12 mouse cellular contexts compared by ENCODE assay signal in the genomic region with DNA sequence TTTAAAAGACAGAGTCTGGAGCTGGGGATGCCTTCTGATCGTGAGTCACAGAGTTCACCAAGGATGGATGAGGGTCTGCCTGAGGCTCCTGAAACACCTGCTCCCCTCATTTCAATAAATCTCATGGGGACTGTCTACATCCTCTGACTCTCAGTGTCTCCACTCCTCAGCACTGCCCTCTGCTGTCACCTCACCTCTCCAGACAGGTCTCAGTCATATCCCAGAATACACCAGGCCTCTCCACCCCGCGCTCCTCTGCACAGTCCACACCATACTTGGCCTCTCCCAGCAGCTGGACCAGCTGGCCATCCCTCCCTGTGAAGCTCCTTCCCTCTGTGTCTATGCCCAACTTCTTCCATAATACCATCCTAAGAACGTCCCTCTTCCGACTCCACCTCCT.
DNase-seq lines count a peak whose midpoint lies in the region; ATAC-seq and TF ChIP-seq lines count a peak whose summit lies in the region.
"Had no signal": no experiment of that assay in that cellular context is flagged by ENCODE, and none has a peak within 500 bp of the region (broad histone marks: within the 10 kb centered on the region; RNA-seq: fewer than 3 reads in every experiment).

No protein-coding gene starts in this region.

- no peaks in the 10 kb centered on the region for H3K79me2 ChIP-seq in MEL (ENCODE audit: control insufficient read depth, insufficient read depth, low read length, poor library complexity)

- no peak for TF ChIP-seq EP300 in lung, postnatal 0 days (IDR thresholded peaks at IDR 0.05)
- no peak for TF ChIP-seq EP300 in MEL (IDR thresholded peaks at IDR 0.05; ENCODE audit: low read depth in 1 of 2, low read length in 2 of 2)
- TF ChIP-seq EP300 in heart, postnatal 0 days (IDR thresholded peaks at IDR 0.05; ENCODE audit: low read depth), result no peak

- TF ChIP-seq RAD21 in MEL (IDR thresholded peaks at IDR 0.05; ENCODE audit: low read depth, low read length), result no peak; the same call in 1 of the 2 replicates

- peak; percentile 12 for DNase-seq in hindbrain, embryonic 11.5 days (ENCODE audit: low spot score)
- DNase-seq in hindbrain, embryonic 10.5 days (ENCODE audit: low spot score), result no peak
- DNase-seq in lung, embryonic 14.5 days, result no peak
- DNase-seq in lung, postnatal 0 days (ENCODE audit: low spot score), result no peak
- no peak for DNase-seq in MEL (ENCODE audit: low read depth, low spot score)
- DNase-seq in heart, postnatal 0 days (ENCODE audit: low spot score), result no peak
- no peak for DNase-seq in lung, adult 2 months
- DNase-seq: layer of hippocampus, adult 9-11 months; lung, postnatal 4 days had no signal

- H3K9ac ChIP-seq in hindbrain, embryonic 11.5 days (ENCODE audit: low read depth, low read length), result no peak overlapping the region
- no peak overlapping the region for H3K9ac ChIP-seq in lung, embryonic 14.5 days
- H3K9ac ChIP-seq in lung, postnatal 0 days (replicated peaks; ENCODE audit: low read depth), result no peak overlapping the region
- H3K9ac ChIP-seq in MEL (ENCODE audit: control insufficient read depth, low read depth, low read length, poor library complexity, severe bottlenecking), result no peak overlapping the region
- H3K9ac ChIP-seq in heart, postnatal 0 days (replicated peaks; ENCODE audit: low read depth, low read length), result no peak overlapping the region
- H3K9ac ChIP-seq: limb, embryonic 15.5 days had no signal

- peak; percentile 24; the same call in 1 of the 2 replicates for TF ChIP-seq CTCF in lung, embryonic 14.5 days (IDR thresholded peaks at IDR 0.05; ENCODE audit: low read depth)
- no peak for TF ChIP-seq CTCF in lung, postnatal 0 days (IDR thresholded peaks at IDR 0.05)
- TF ChIP-seq CTCF in MEL (IDR thresholded peaks at IDR 0.05 in 2 of 3, conservative IDR thresholded peaks at IDR 0.05 in 1 of 3; ENCODE audit: control insufficient read depth in 1 of 3, insufficient read depth in 1 of 3, low read depth in 2 of 3, low read length in 3 of 3, poor library complexity in 1 of 3, severe bottlenecking in 1 of 3), result peak in 2 of 3 experiments; percentile 15 to 34; a peak in 2 of 6 replicates
- peak; percentile 56 for TF ChIP-seq CTCF in heart, postnatal 0 days (IDR thresholded peaks at IDR 0.05; ENCODE audit: low read depth)
- no peak for TF ChIP-seq CTCF in lung, adult 2 months (IDR thresholded peaks at IDR 0.05; ENCODE audit: insufficient read depth, low read length)

- H3K27ac ChIP-seq in hindbrain, embryonic 11.5 days (ENCODE audit: low read depth, low read length), result no peak overlapping the region
- H3K27ac ChIP-seq in hindbrain, embryonic 10.5 days, result no peak overlapping the region
- H3K27ac ChIP-seq in lung, embryonic 14.5 days (ENCODE audit: low read depth), result no peak overlapping the region
- no peak overlapping the region for H3K27ac ChIP-seq in lung, postnatal 0 days (ENCODE audit: low read length)
- H3K27ac ChIP-seq in MEL (ENCODE audit: control insufficient read depth, low read depth, low read length), result no peak overlapping the region
- no peak overlapping the region for H3K27ac ChIP-seq in heart, postnatal 0 days (ENCODE audit: low read depth)
- H3K27ac ChIP-seq: limb, embryonic 15.5 days had no signal

- H3K27me3 ChIP-seq in hindbrain, embryonic 11.5 days (ENCODE audit: control insufficient read depth, insufficient read depth, low read length), result no peaks in the 10 kb centered on the region
- H3K27me3 ChIP-seq in hindbrain, embryonic 10.5 days (ENCODE audit: insufficient read depth, poor library complexity, severe bottlenecking), result no peaks in the 10 kb centered on the region
- no peaks in the 10 kb centered on the region for H3K27me3 ChIP-seq in lung, embryonic 14.5 days (ENCODE audit: insufficient read depth, low read length)
- no peaks in the 10 kb centered on the region for H3K27me3 ChIP-seq in lung, postnatal 0 days (replicated peaks; ENCODE audit: insufficient read depth, low read length)
- H3K27me3 ChIP-seq in MEL (ENCODE audit: control insufficient read depth in 1 of 2, insufficient read depth in 2 of 2, low read length in 2 of 2), result no peaks in the 10 kb centered on the region
- no peaks in the 10 kb centered on the region for H3K27me3 ChIP-seq in heart, postnatal 0 days (ENCODE audit: control insufficient read depth, insufficient read depth, low read length)
- H3K27me3 ChIP-seq: limb, embryonic 15.5 days had no signal

- H3K4me2 ChIP-seq in hindbrain, embryonic 11.5 days (replicated peaks; ENCODE audit: low read depth, low read length), result no peak overlapping the region
- no peak overlapping the region for H3K4me2 ChIP-seq in lung, embryonic 14.5 days
- no peak overlapping the region for H3K4me2 ChIP-seq in lung, postnatal 0 days (replicated peaks; ENCODE audit: low read depth, low read length)
- H3K4me2 ChIP-seq in heart, postnatal 0 days (ENCODE audit: low read depth, low read length), result no peak overlapping the region
- H3K4me2 ChIP-seq: limb, embryonic 15.5 days had no signal

- no peaks in the 10 kb centered on the region for H3K4me1 ChIP-seq in hindbrain, embryonic 11.5 days (replicated peaks; ENCODE audit: control insufficient read depth, insufficient read depth, low read length)
- H3K4me1 ChIP-seq in hindbrain, embryonic 10.5 days (replicated peaks), result peaks cover 28% of the 10 kb centered on the region
- H3K4me1 ChIP-seq in lung, embryonic 14.5 days (ENCODE audit: insufficient read depth), result 0 out of 2 replicates have a peak, but pooled peaks cover 5% of the 10 kb centered on the region
- H3K4me1 ChIP-seq in lung, postnatal 0 days (ENCODE audit: insufficient read depth, low read depth, low read length), result no peaks in the 10 kb centered on the region
- no peaks in the 10 kb centered on the region for H3K4me1 ChIP-seq in MEL (ENCODE audit: control insufficient read depth in 1 of 2, insufficient read depth in 2 of 2, low read length in 2 of 2)
- no peaks in the 10 kb centered on the region for H3K4me1 ChIP-seq in heart, postnatal 0 days (ENCODE audit: control insufficient read depth, insufficient read depth)
- H3K4me1 ChIP-seq in lung, adult 2 months (ENCODE audit: control insufficient read depth, insufficient read depth, low read length), result no peaks in the 10 kb centered on the region
- H3K4me1 ChIP-seq: limb, embryonic 15.5 days had no signal

- H3K9me3 ChIP-seq in hindbrain, embryonic 11.5 days (ENCODE audit: control insufficient read depth, low read length), result no peaks in the 10 kb centered on the region
- H3K9me3 ChIP-seq in hindbrain, embryonic 10.5 days, result no peaks in the 10 kb centered on the region
- no peaks in the 10 kb centered on the region for H3K9me3 ChIP-seq in lung, embryonic 14.5 days (ENCODE audit: low read depth, low read length)
- no peaks in the 10 kb centered on the region for H3K9me3 ChIP-seq in lung, postnatal 0 days (ENCODE audit: low read length)
- no peaks in the 10 kb centered on the region for H3K9me3 ChIP-seq in MEL (replicated peaks; ENCODE audit: insufficient read depth, low read length)
- no peaks in the 10 kb centered on the region for H3K9me3 ChIP-seq in heart, postnatal 0 days (replicated peaks; ENCODE audit: control insufficient read depth, low read length)
- H3K9me3 ChIP-seq: limb, embryonic 15.5 days had no signal

- H3K36me3 ChIP-seq in hindbrain, embryonic 11.5 days (ENCODE audit: control insufficient read depth, insufficient read depth, low read length), result no peaks in the 10 kb centered on the region
- H3K36me3 ChIP-seq in hindbrain, embryonic 10.5 days, result no peaks in the 10 kb centered on the region
- no peaks in the 10 kb centered on the region for H3K36me3 ChIP-seq in lung, embryonic 14.5 days (ENCODE audit: insufficient read depth)
- H3K36me3 ChIP-seq in lung, postnatal 0 days (ENCODE audit: insufficient read depth, low read length), result no peaks in the 10 kb centered on the region
- H3K36me3 ChIP-seq in MEL (ENCODE audit: control insufficient read depth in 1 of 2, insufficient read depth in 2 of 2, low read length in 2 of 2), result no peaks in the 10 kb centered on the region
- no peaks in the 10 kb centered on the region for H3K36me3 ChIP-seq in heart, postnatal 0 days (replicated peaks; ENCODE audit: control insufficient read depth, insufficient read depth, low read length)
- H3K36me3 ChIP-seq: limb, embryonic 15.5 days had no signal

- WGBS in hindbrain, embryonic 11.5 days, result 74% methylated on average over 5 of the region's 5 CpGs
- 71% methylated on average over 5 of the region's 5 CpGs for WGBS in hindbrain, embryonic 10.5 days
- WGBS in lung, embryonic 14.5 days, result 68% methylated on average over 5 of the region's 5 CpGs
- 70% methylated on average over 5 of the region's 5 CpGs for whole genome bisulfite sequencing in lung, postnatal 0 days
- WGBS in heart, postnatal 0 days, result 69% methylated on average over 5 of the region's 5 CpGs
- WGBS in lung, adult 2 months, result 81% methylated on average over 5 of the region's 5 CpGs

- no peak overlapping the region for H3K4me3 ChIP-seq in hindbrain, embryonic 11.5 days (ENCODE audit: low read depth, low read length)
- no peak overlapping the region for H3K4me3 ChIP-seq in hindbrain, embryonic 10.5 days
- no peak overlapping the region for H3K4me3 ChIP-seq in lung, embryonic 14.5 days (ENCODE audit: low read depth, low read length)
- H3K4me3 ChIP-seq in lung, postnatal 0 days (ENCODE audit: low read depth, low read length), result no peak overlapping the region
- no peak overlapping the region for H3K4me3 ChIP-seq in MEL (ENCODE audit: control insufficient read depth in 1 of 2, insufficient read depth in 1 of 2, low read depth in 2 of 2, low read length in 2 of 2)
- no peak overlapping the region for H3K4me3 ChIP-seq in heart, postnatal 0 days (ENCODE audit: low read depth, low read length)
- H3K4me3 ChIP-seq in lung, adult 2 months (replicated peaks; ENCODE audit: extremely low read depth, low read depth, low read length), result no peak overlapping the region
- H3K4me3 ChIP-seq: limb, embryonic 15.5 days; myocyte had no signal

- peak; percentile 56; the same call in 1 of the 2 replicates for ATAC-seq in hindbrain, embryonic 11.5 days (ENCODE audit: low FRiP score)
- ATAC-seq in lung, embryonic 14.5 days (ENCODE audit: insufficient read depth), result peak; percentile 38; the same call in 1 of the 2 replicates
- ATAC-seq in lung, postnatal 0 days, result no peak
- ATAC-seq in heart, postnatal 0 days (ENCODE audit: insufficient read depth, low read depth), result peak; percentile 74
- ATAC-seq: inflammation-experienced regulatory T-cells, adult 6 months had no signal

- TF ChIP-seq POLR2A in MEL (IDR thresholded peaks at IDR 0.05; ENCODE audit: control insufficient read depth in 1 of 2, insufficient read depth in 1 of 2, low read depth in 1 of 2, low read length in 2 of 2, poor library complexity in 1 of 2), result no peak
- TF ChIP-seq POLR2A in lung, adult 2 months (IDR thresholded peaks at IDR 0.05; ENCODE audit: borderline replicate concordance, extremely low read depth, low read depth, low read length), result no peak

TF ChIP-seq in MEL, 35 proteins besides CTCF, POLR2A, EP300 and RAD21 (continues in another document):
- no peak for TF ChIP-seq POLR2AphosphoS2 (IDR thresholded peaks at IDR 0.05; ENCODE audit: low read length)
- TF ChIP-seq ZC3H11A (IDR thresholded peaks at IDR 0.05; ENCODE audit: low read depth, low read length), result no peak
- TF ChIP-seq MEF2A (IDR thresholded peaks at IDR 0.05; ENCODE audit: extremely low read depth, insufficient replicate concordance, low read depth, low read length, poor library complexity, severe bottlenecking), result no peak
- TF ChIP-seq JUND (IDR thresholded peaks at IDR 0.05; ENCODE audit: low read depth, low read length), result no peak
- TF ChIP-seq MYC (IDR thresholded peaks at IDR 0.05; ENCODE audit: low read depth, low read length), result no peak

Comparison
In these comparisons a context has a peak if more than half of its experiments do, and no peak if none do; other contexts are left out.
1. CTCF ChIP-seq: peak in lung, embryonic 14.5 days (single experiment), MEL (2 of 3) and heart, postnatal 0 days (single experiment); none in lung, postnatal 0 days (single experiment) and lung, adult 2 months (single experiment).